Mouse (Mus musculus): ENCODE data around the gene Smtn. TPM values are rescaled to one million over a fixed set of nuclear protein-coding genes. Genes with fewer than 3 reads are reported as not detected.

The Smtn gene
- polyA plus RNA-seq, 1 experiment from 2014 or later = 108 TPM

DNA sequence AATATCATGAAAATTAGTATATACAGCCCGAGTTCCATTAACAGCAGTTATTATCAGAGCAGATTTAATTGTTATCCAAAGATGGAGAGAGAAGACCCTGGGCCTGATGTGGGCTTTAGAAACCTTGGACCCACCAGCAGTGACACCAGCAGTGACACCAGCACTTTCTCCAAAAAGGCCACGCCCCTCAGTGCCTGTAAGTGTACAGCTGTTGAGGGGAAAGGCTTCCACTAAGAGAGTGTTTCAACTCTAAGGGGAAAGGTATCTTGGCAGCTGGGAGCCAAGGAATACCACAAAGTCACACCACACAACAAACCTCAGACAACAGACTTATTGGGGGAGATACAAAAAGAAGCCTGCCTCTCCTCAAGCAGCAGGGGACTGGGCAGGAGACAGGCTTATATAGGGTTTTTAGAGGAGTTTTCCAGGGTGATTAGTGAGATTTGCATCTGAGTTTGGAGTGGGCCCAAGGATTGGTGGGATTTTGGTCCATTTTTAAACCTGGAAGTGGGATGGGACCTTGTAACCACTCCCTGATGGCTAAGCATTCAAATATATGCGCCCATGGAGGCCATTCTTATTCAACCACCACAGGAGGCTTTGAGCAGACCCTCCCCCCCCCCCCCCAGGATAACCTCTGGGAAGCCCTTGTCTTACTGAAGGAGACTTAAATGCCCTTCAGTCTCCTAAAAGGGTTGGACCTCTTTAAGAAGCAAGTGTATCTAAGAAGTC, 8.3 kb upstream of the Smtn start:
- Histone ChIP-seq H3K9ac (no peak overlapping the region), H3K27me3 (ENCODE audit: insufficient read depth, low read length) (no peaks in the 10 kb centered on the region), H3K4me1 (ENCODE audit: insufficient read depth) (peaks cover 4% of the 10 kb centered on the region), H3K9me3 (ENCODE audit: low read depth, low read length) (peaks cover 4% of the 10 kb centered on the region; the same call in 1 of the 2 replicates), H3K4me2 (no peak overlapping the region), H3K36me3 (ENCODE audit: insufficient read depth) (no peaks in the 10 kb centered on the region), H3K4me3 (ENCODE audit: low read depth, low read length) (no peak overlapping the region), H3K27ac (ENCODE audit: low read depth) (no peak overlapping the region)
- WGBS = 65% methylated on average over 3 of the region's 3 CpGs
- no peak for TF ChIP-seq CTCF (IDR thresholded peaks at IDR 0.05; ENCODE audit: low read depth)
- ATAC-seq (ENCODE audit: insufficient read depth) (no peak), DNase-seq (no peak)

DNA sequence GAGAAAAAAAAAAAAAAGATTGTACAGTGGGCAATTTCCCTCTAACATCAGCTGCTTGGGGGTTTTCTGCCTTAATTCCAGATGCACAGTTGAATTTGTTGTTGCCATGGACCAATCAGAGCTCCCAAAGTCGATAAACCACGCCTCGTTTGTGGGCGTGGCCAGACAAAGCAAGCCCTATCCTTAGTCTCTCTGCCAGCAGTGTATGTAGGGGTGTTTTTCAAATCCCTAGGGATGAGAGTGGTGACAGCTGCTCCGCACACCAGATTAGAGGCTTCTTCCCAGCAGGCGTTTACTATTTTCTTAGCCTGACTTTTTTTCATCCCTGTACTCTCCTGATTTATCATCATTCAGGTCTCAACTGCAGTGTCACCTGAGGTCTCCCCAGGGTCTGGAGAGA, 7.6 kb upstream of the Smtn start:
- DNase-seq = peak; percentile 81
- Histone ChIP-seq H3K36me3 (ENCODE audit: insufficient read depth) (no peaks in the 10 kb centered on the region), H3K4me1 (ENCODE audit: insufficient read depth) (peaks cover 4% of the 10 kb centered on the region), H3K4me3 (ENCODE audit: low read depth, low read length) (no peak overlapping the region), H3K9me3 (ENCODE audit: low read depth, low read length) (peaks cover 4% of the 10 kb centered on the region; the same call in 1 of the 2 replicates), H3K27me3 (ENCODE audit: insufficient read depth, low read length) (no peaks in the 10 kb centered on the region), H3K4me2 (no peak overlapping the region), H3K9ac (no peak overlapping the region), H3K27ac (ENCODE audit: low read depth) (no peak overlapping the region)
- ATAC-seq (ENCODE audit: insufficient read depth) = peak; percentile 60; the same call in 1 of the 2 replicates
- 32% methylated on average over 6 of the region's 6 CpGs for WGBS
- no peak for TF ChIP-seq CTCF (IDR thresholded peaks at IDR 0.05; ENCODE audit: low read depth)

DNA sequence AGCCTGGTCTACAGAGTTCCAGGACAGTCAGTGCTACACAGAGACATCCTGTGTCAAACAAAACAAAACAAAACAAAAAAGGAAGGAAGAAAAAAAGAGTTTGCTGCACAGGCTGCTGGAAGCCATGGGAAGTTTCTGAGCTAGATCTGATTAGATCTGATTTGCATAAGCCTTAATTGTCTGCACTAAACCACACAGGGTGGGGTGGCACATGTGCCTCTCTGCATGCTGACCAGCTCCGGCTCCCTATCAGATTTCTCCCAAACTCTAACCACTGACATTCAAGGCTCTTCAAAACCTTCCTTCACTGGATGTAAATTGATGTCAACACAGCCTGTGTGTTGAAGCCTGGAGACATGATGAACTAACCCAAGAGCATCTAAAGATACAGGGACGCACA, 6.6 kb upstream of the Smtn start:
- ATAC-seq (ENCODE audit: insufficient read depth) = no peak
- H3K27ac ChIP-seq (ENCODE audit: low read depth) = no peak overlapping the region
- WGBS = 88% methylated on average over 2 of the region's 2 CpGs

DNA sequence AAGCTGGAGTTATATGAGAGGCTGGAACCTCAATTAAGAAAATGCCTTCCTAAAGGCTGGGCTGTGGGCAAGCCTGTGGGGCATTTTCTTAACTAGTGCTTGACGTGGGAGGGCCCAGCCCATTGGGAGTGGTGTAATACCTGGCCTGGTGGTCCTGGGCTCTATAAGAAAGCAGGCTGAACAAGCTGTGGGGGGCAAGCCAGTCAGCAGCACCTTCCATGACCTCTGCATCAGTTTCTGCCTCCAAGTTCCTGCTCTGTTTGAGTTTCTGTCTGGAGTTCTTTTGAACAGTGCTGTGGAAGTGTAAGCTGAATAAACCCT, 5.8 kb upstream of the Smtn start:
- Histone ChIP-seq H3K27ac (ENCODE audit: low read depth) (peak overlapping the region; percentile 3; the same call in 1 of the 2 replicates), H3K36me3 (ENCODE audit: insufficient read depth) (no peaks in the 10 kb centered on the region), H3K9me3 (ENCODE audit: low read depth, low read length) (peaks cover 4% of the 10 kb centered on the region; the same call in 1 of the 2 replicates), H3K4me3 (ENCODE audit: low read depth, low read length) (no peak overlapping the region), H3K9ac (no peak overlapping the region), H3K4me2 (no peak overlapping the region), H3K27me3 (ENCODE audit: insufficient read depth, low read length) (no peaks in the 10 kb centered on the region), H3K4me1 (ENCODE audit: insufficient read depth) (peaks cover 4% of the 10 kb centered on the region)
- no peak for TF ChIP-seq CTCF (IDR thresholded peaks at IDR 0.05; ENCODE audit: low read depth)
- ATAC-seq (ENCODE audit: insufficient read depth) (no peak), DNase-seq (no peak)
- 11% methylated on average over 1 of the region's 1 CpGs for WGBS

More for the DNA sequence above, 6.6 kb upstream of the Smtn start:
- H3K27me3 ChIP-seq (ENCODE audit: insufficient read depth, low read length) = no peaks in the 10 kb centered on the region
- no peaks in the 10 kb centered on the region for H3K36me3 ChIP-seq (ENCODE audit: insufficient read depth)
- no peak for DNase-seq
- H3K4me1 ChIP-seq (ENCODE audit: insufficient read depth) = peaks cover 4% of the 10 kb centered on the region
- H3K9ac ChIP-seq = no peak overlapping the region
- TF ChIP-seq CTCF (IDR thresholded peaks at IDR 0.05; ENCODE audit: low read depth) = no peak
- no peak overlapping the region for H3K4me2 ChIP-seq
- peaks cover 4% of the 10 kb centered on the region; the same call in 1 of the 2 replicates for H3K9me3 ChIP-seq (ENCODE audit: low read depth, low read length)
- H3K4me3 ChIP-seq (ENCODE audit: low read depth, low read length) = no peak overlapping the region

DNA sequence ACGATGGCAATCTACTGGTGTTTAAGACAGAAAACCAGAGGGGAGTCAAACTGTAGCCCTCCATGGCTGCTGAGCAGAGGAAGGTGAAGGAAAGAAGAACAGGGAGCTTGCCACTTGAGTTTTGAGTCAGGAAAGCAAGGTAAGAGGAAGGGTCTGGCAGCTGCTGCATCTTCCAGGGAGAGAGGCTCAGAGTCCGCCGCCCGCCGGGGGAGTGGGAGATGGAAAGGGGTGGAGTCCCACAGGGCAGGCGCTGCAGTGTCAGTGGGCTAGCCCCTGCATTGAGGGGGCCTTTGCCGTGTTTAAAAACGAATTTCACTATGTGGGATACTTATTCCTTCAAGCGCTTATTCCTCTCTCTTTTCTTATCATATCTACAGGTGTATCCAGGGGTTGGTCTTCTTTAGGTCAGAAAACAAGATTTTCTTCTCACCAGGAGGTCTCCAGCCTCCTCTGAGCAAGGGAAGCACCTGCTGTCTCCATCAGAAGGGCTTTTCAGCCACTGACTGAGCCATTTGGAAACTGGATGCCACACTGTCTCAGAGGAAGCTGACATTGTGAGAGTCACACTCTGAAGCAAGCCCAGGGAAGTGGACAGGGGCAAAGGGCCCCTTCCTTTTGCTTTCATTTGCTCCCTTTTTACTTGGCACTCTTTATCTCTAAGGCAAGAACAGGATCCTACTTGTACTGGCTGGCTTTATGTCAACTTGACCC, 5.3 kb upstream of the Smtn start:
- WGBS = 9% methylated on average over 9 of the region's 9 CpGs
- Histone ChIP-seq H3K27me3 (ENCODE audit: insufficient read depth, low read length) (no peaks in the 10 kb centered on the region), H3K36me3 (ENCODE audit: insufficient read depth) (no peaks in the 10 kb centered on the region), H3K4me1 (ENCODE audit: insufficient read depth) (peaks cover 4% of the 10 kb centered on the region), H3K4me3 (ENCODE audit: low read depth, low read length) (no peak overlapping the region), H3K9me3 (ENCODE audit: low read depth, low read length) (peaks cover 4% of the 10 kb centered on the region; the same call in 1 of the 2 replicates), H3K4me2 (no peak overlapping the region), H3K27ac (ENCODE audit: low read depth) (peak overlapping the region; percentile 3; the same call in 1 of the 2 replicates), H3K9ac (no peak overlapping the region)
- DNase-seq (peak; percentile 23), ATAC-seq (ENCODE audit: insufficient read depth) (no peak)
- no peak for TF ChIP-seq CTCF (IDR thresholded peaks at IDR 0.05; ENCODE audit: low read depth)

DNA sequence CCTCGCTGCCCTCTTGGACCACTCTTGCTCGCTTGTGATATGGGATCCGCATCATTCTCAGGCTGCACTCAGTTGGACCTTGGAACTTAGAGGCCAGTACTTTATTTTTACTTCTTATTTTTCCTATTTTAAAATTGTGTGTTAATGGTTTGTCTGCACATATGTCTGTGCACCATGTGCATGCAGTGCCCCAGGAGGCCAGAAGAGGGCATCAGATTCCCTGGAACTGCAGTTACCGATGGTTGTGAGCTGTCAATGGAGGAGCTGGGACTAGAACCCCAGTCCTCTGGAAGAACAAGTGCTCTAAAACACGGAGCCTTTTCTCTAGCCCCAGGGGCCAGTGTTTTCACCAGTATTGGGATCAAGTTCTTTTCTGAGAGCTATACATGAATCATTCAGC, 4.0 kb upstream of the Smtn start:
- Histone ChIP-seq H3K4me1 (ENCODE audit: insufficient read depth) (peaks cover 4% of the 10 kb centered on the region), H3K27me3 (ENCODE audit: insufficient read depth, low read length) (no peaks in the 10 kb centered on the region), H3K4me3 (ENCODE audit: low read depth, low read length) (no peak overlapping the region), H3K4me2 (no peak overlapping the region), H3K36me3 (ENCODE audit: insufficient read depth) (no peaks in the 10 kb centered on the region), H3K9me3 (ENCODE audit: low read depth, low read length) (peaks cover 4% of the 10 kb centered on the region; the same call in 1 of the 2 replicates), H3K9ac (no peak overlapping the region), H3K27ac (ENCODE audit: low read depth) (no peak overlapping the region)
- no peak for DNase-seq
- WGBS = 92% methylated on average over 5 of the region's 5 CpGs
- TF ChIP-seq CTCF (IDR thresholded peaks at IDR 0.05; ENCODE audit: low read depth) = peak; percentile 26
- no peak for ATAC-seq (ENCODE audit: insufficient read depth)

DNA sequence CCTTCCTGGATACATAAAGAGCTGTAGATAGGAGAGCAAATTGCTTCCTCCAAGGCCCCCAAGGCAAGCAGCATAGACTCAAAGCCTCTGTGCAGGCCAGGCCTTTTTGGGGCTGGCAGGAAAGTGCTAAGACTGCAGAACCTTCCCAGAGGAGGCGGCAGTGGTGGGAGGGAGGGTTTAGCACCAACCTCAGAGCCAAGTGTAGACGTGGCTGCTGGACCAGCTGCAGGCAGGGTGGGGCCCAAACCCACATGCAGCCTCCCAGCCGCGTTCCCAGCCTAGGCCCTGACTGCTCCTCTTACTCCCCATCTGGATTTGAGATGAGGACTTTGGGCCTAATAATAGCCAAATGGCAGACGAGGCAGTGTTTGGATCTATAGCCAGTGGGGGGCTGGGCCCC, 2.6 kb upstream of the Smtn start:
- no peak overlapping the region for H3K4me2 ChIP-seq
- no peaks in the 10 kb centered on the region for H3K36me3 ChIP-seq (ENCODE audit: insufficient read depth)
- H3K4me1 ChIP-seq (ENCODE audit: insufficient read depth) = peaks cover 8% of the 10 kb centered on the region
- no peak for TF ChIP-seq CTCF (IDR thresholded peaks at IDR 0.05; ENCODE audit: low read depth)
- no peaks in the 10 kb centered on the region for H3K27me3 ChIP-seq (ENCODE audit: insufficient read depth, low read length)
- peaks cover 4% of the 10 kb centered on the region; the same call in 1 of the 2 replicates for H3K9me3 ChIP-seq (ENCODE audit: low read depth, low read length)
- H3K9ac ChIP-seq = no peak overlapping the region
- WGBS = 40% methylated on average over 5 of the region's 5 CpGs
- H3K4me3 ChIP-seq (ENCODE audit: low read depth, low read length) = no peak overlapping the region
- DNase-seq (peak; percentile 57), ATAC-seq (ENCODE audit: insufficient read depth) (no peak)
- H3K27ac ChIP-seq (ENCODE audit: low read depth) = no peak overlapping the region; the same call in none of the 2 replicates

Data from lung, embryonic 14.5 days (tissue).